Mouse (Mus musculus) lung, adult 2 months (tissue): ENCODE measurements around the gene Klf5.

Experiments
- CTCF ChIP-seq: fragments of 200-500 bp; IDR thresholded peaks from 2 replicates; pipeline ENCODE4 v1.5.1; 2011; ENCODE audit warnings: mild to moderate bottlenecking, low read length, control low read depth; ENCODE audit not compliant: insufficient read depth
- POLR2A ChIP-seq: fragments of 200-500 bp; IDR thresholded peaks from 2 replicates; pipeline ENCODE4 v1.6.1; 2011; ENCODE audit warnings: low read depth, mild to moderate bottlenecking, control low read depth, low read length, borderline replicate concordance; ENCODE audit errors: extremely low read depth

- TF ChIP-seq POLR2A, result no peak
- no peak for TF ChIP-seq CTCF
These were observed 7.9 kb downstream of the Klf5 start for GRCm38 (mm10) chr14:99306410-99306809.
